ENCODE assay signal across 15 mouse cellular contexts in genomic region chr11:71889161-71889560, GRCm38 (mm10).
DNase-seq lines count a peak whose midpoint lies in the region; TF ChIP-seq lines count a peak whose summit lies in the region.
"Had no signal": no experiment of that assay in that cellular context is flagged by ENCODE, and none has a peak within 500 bp of the region (broad histone marks: within the 10 kb centered on the region; RNA-seq: fewer than 3 reads in every experiment).

No protein-coding gene starts in this region.

- TF ChIP-seq CTCF in cerebellum, adult 2 months (IDR thresholded peaks at IDR 0.05; ENCODE audit: borderline replicate concordance, insufficient read depth, low read depth, low read length), result no peak

- no peak overlapping the region for H3K4me3 ChIP-seq in cerebellum, adult 2 months (replicated peaks; ENCODE audit: insufficient read depth, low read depth, low read length)

- H3K27ac ChIP-seq in cerebellum, adult 2 months (ENCODE audit: insufficient read depth, low read length), result no peak overlapping the region

- peak; percentile 50 to 60 for DNase-seq in cerebellum, postnatal 10 days
- no peak for DNase-seq in cerebellum, adult 11 months
- DNase-seq in cerebellum, postnatal 14 days, result peak; percentile 30 to 35
- no peak for DNase-seq in cerebellum, adult 2 months
- DNase-seq: adrenal gland, adult 2 months; adrenal gland, adult 8-10 months; adrenal gland, postnatal 10 days; adrenal gland, postnatal 14 days; adrenal gland, postnatal 25 days; adrenal gland, postnatal 36 days; B cell, adult 2 months; cerebellum, adult 11-12 months; cerebellum, adult 18-20 months; cerebellum, adult 8-10 months had no signal

- H3K27me3 ChIP-seq in cerebellum, adult 2 months (ENCODE audit: control insufficient read depth, insufficient read depth, low read length), result no peaks in the 10 kb centered on the region
- H3K27me3 ChIP-seq: Patski had no signal

- peaks cover 8% of the 10 kb centered on the region; the same call in 1 of the 2 replicates for H3K4me1 ChIP-seq in cerebellum, adult 2 months (ENCODE audit: control insufficient read depth, insufficient read depth, low read length)

- no peak for TF ChIP-seq POLR2A in cerebellum, adult 2 months (IDR thresholded peaks at IDR 0.05; ENCODE audit: borderline replicate concordance, insufficient read depth, low read length)

- WGBS in cerebellum, adult 2 months, result 77% methylated on average over 4 of the region's 4 CpGs

Comparison
In these comparisons a context has a peak if more than half of its experiments do, and no peak if none do; other contexts are left out.
1. DNase-seq: peak in cerebellum, postnatal 10 days (2 of 2) and cerebellum, postnatal 14 days (2 of 2); none in cerebellum, adult 11 months (single experiment) and cerebellum, adult 2 months (0 of 2).